Mouse (Mus musculus): ENCODE data around the gene Cd55b. TPM values are rescaled to one million over a fixed set of nuclear protein-coding genes. Genes with fewer than 3 reads are reported as not detected.

The Cd55b gene
- polyA plus RNA-seq (2012; rRNA removed; ENCODE audit: low replicate concordance), result not detected in 2 replicates

GRCm38 (mm10) chr1:130422664-130423111, at the start of gene Cd55b:
Cd55b (minus strand) TSS chr1:130423009.

GRCm38 (mm10) chr1:130462084-130462861, 39.5 kb upstream of the Cd55b start, which contains the start of gene Cd55:
Cd55 (minus strand) TSS chr1:130462744.

Other genes starting within 250 kb of the Cd55b start
- gene Cd55, start 39.7 kb upstream of the Cd55b start, polyA plus RNA-seq (2012; rRNA removed; ENCODE audit: low replicate concordance), result 37.1 and 44.8 TPM in 2 replicates
- gene Zp3r, start 206.6 kb upstream of the Cd55b start, polyA plus RNA-seq (2012; rRNA removed; ENCODE audit: low replicate concordance), result not detected in 2 replicates
- 0.63 TPM in 1 of 2 replicates, not detected in the other for gene C4bp, start 238.6 kb upstream of the Cd55b start, polyA plus RNA-seq (2012; rRNA removed; ENCODE audit: low replicate concordance)